Mouse (Mus musculus) stomach, embryonic 14.5 days (tissue): ENCODE results near the gene Pts. TPM values are rescaled to one million over a fixed set of nuclear protein-coding genes. Genes with fewer than 3 reads are reported as not detected.

Experiments
- ATAC-seq: fragments of 200-750 bp; cut with Nextera tagmentation; 2 replicates; pipeline ENCODE4 v1.8.0; 2017; ENCODE audit warnings: low read depth, moderate TSS enrichment; ENCODE audit not compliant: insufficient number of reproducible peaks, insufficient read depth, low FRiP score
- H3K27ac ChIP-seq: fragments of 300-500 bp; sonication (generic); 2 replicates; pipeline ENCODE4 v1.5.1; 2014; ENCODE audit warnings: mild to moderate bottlenecking, low read length, moderate library complexity, mixed read lengths
- H3K27me3 ChIP-seq: fragments of 300-500 bp; sonication (generic); 2 replicates; pipeline ENCODE4 v1.6.1; 2014; ENCODE audit warnings: low read length, control low read depth, mixed read lengths; ENCODE audit not compliant: control insufficient read depth, insufficient read depth
- H3K36me3 ChIP-seq: fragments of 300-500 bp; sonication (generic); 2 replicates; pipeline ENCODE4 v1.6.1; 2014; ENCODE audit warnings: mild to moderate bottlenecking, control low read depth, low read length, moderate library complexity, mixed read lengths; ENCODE audit not compliant: control insufficient read depth, insufficient read depth
- H3K4me1 ChIP-seq: fragments of 300-500 bp; sonication (generic); 2 replicates; pipeline ENCODE4 v1.6.1; 2014; ENCODE audit warnings: low read length, control low read depth, mixed read lengths; ENCODE audit not compliant: control insufficient read depth, insufficient read depth
- H3K4me2 ChIP-seq: fragments of 300-500 bp; sonication (generic); replicated peaks from 2 replicates; pipeline ENCODE4 v1.6.1; 2014; ENCODE audit warnings: low read depth, low read length, control low read depth
- H3K4me3 ChIP-seq: fragments of 300-500 bp; sonication (generic); 2 replicates; pipeline ENCODE4 v1.5.1; 2014; ENCODE audit warnings: low read depth, low read length, control low read depth
- H3K9ac ChIP-seq: fragments of 300-500 bp; sonication (generic); replicated peaks from 2 replicates; pipeline ENCODE4 v1.6.1; 2014; ENCODE audit warnings: low read depth, mild to moderate bottlenecking, control low read depth, low read length, moderate library complexity, mixed read lengths
- H3K9me3 ChIP-seq: fragments of 300-500 bp; sonication (generic); 2 replicates; pipeline ENCODE4 v1.6.1; 2016; ENCODE audit warnings: low read depth, low read length, control low read depth; ENCODE audit not compliant: control insufficient read depth
- WGBS: fragments of 180-500 bp; shearing (Covaris S2); extraction: QIAGEN DNeasy Blood & Tissue Kit; methylation state at CpG from one replicate; pipeline ENCODE4 v1.1.7; 2014; 5-methylcytosine and 5-hydroxymethylcytosine counted together
- polyA plus RNA-seq: library from polyadenylated mRNA; unstranded; fragments of >200 nt; fragmentation: Nextera tagmentation; extraction: Ambion mirVana; gene quantifications from 2 replicates; pipeline ENCODE4 v1.2.1, GENCODE M21; 2014

Gene Pts
- polyA plus RNA-seq, 1 experiment from 2014 or later: 96.7 TPM

DNA sequence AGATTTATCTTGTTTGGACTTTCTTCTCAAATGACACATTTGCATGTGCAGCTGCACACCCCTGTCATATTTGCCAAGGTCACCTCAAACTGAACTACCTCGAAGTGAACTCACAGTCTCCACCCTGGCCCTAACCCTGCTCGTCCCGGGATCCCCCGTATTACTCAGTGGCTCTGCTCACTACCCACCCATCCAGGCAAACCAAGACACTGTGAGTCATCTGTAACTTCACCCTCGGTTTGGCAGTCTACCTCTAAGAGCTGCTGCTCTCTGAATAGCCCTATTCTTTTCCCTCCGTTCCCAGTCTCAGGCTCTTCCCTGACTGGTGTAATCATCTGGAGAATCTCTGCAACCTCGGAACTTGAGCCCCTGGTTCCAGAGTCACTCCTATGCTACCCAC is 51.9 kb downstream of the Pts start:
- no peaks in the 10 kb centered on the region for H3K9me3 ChIP-seq
- H3K27ac ChIP-seq: no peak overlapping the region
- WGBS: 64% methylated on average over 7 of the region's 7 CpGs
- no peak; the same call in 1 of the 2 replicates for ATAC-seq
- no peaks in the 10 kb centered on the region for H3K36me3 ChIP-seq
- peaks cover 9% of the 10 kb centered on the region; the same call in 1 of the 2 replicates for H3K4me1 ChIP-seq
- no peak overlapping the region for H3K9ac ChIP-seq
- no peak overlapping the region for H3K4me3 ChIP-seq
- H3K4me2 ChIP-seq: no peak overlapping the region
- H3K27me3 ChIP-seq: no peaks in the 10 kb centered on the region

DNA sequence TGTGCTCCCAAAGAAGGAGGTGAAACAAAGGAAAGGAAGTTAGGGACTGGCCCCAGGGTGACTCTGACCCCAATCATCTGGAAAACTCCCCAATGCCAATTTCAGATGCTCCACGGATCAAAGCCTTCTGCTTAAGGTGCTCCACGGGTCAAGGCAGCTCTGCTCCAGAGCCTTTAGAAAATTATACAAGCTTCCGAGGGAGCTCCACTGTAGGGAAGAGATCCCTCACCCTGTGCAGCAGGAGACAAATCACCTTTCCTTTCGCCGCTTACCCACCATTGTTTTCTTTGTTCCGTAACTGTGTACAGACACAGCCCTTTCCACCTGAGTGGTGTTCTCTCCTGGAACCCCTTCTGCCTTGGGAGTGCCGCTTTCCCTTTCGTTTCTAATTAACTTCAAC is 52.8 kb downstream of the Pts start:
- Histone ChIP-seq H3K9ac (no peak overlapping the region), H3K9me3 (no peaks in the 10 kb centered on the region), H3K27me3 (no peaks in the 10 kb centered on the region), H3K27ac (no peak overlapping the region), H3K4me3 (no peak overlapping the region), H3K36me3 (no peaks in the 10 kb centered on the region), H3K4me1 (peaks cover 9% of the 10 kb centered on the region; the same call in 1 of the 2 replicates), H3K4me2 (no peak overlapping the region)
- WGBS: 65% methylated on average over 8 of the region's 8 CpGs
- no peak for ATAC-seq

- ATAC-seq: no peak
- no peak overlapping the region for H3K27ac ChIP-seq
- no peaks in the 10 kb centered on the region for H3K36me3 ChIP-seq
- no peak overlapping the region for H3K4me2 ChIP-seq
- H3K4me1 ChIP-seq: peaks cover 9% of the 10 kb centered on the region; the same call in 1 of the 2 replicates
- H3K9ac ChIP-seq: no peak overlapping the region
- WGBS: 79% methylated on average over 7 of the region's 7 CpGs
- H3K9me3 ChIP-seq: no peaks in the 10 kb centered on the region
- H3K27me3 ChIP-seq: no peaks in the 10 kb centered on the region
- H3K4me3 ChIP-seq: no peak overlapping the region
These were observed 53.2 kb downstream of the Pts start for GRCm38 (mm10) chr9:50475318-50475717.

Other genes with a start within 250 kb of the Pts start
- 361 and 375 TPM in 2 replicates for gene Rpl10-ps3, start 183.8 kb downstream of the Pts start, polyA plus RNA-seq
- 2.4 and 4.8 TPM in 2 replicates for gene Plet1, start 34.2 kb downstream of the Pts start, polyA plus RNA-seq
- gene Il18, start 26.1 kb upstream of the Pts start, polyA plus RNA-seq: 7.9 and 9.1 TPM in 2 replicates
- gene Bco2, start 26.5 kb upstream of the Pts start, polyA plus RNA-seq: 0.26 and 0.42 TPM in 2 replicates
- gene Tex12, start 32.6 kb upstream of the Pts start, polyA plus RNA-seq: not detected in 2 replicates
- gene Sdhd, start 75.1 kb upstream of the Pts start, polyA plus RNA-seq: 295 and 307 TPM in 2 replicates
- gene Timm8b, start 75.2 kb upstream of the Pts start, polyA plus RNA-seq: 272 and 288 TPM in 2 replicates
- gene Pih1d2, start 88.6 kb upstream of the Pts start, polyA plus RNA-seq: 4.7 and 5.4 TPM in 2 replicates
- gene Nkapd1, start 88.7 kb upstream of the Pts start, polyA plus RNA-seq: 26.2 and 29.5 TPM in 2 replicates
- gene Dlat, start 131.1 kb upstream of the Pts start, polyA plus RNA-seq: 47.9 and 51.5 TPM in 2 replicates
- gene Dixdc1, start 210.8 kb upstream of the Pts start, polyA plus RNA-seq: 11.4 and 12.7 TPM in 2 replicates
- gene 2310030G06Rik, start 217.8 kb upstream of the Pts start, polyA plus RNA-seq: 12.3 and 13.0 TPM in 2 replicates
- 43.7 and 47.9 TPM in 2 replicates for gene Cryab, start 222.6 kb upstream of the Pts start, polyA plus RNA-seq
- gene Hspb2, start 223.6 kb upstream of the Pts start, polyA plus RNA-seq: 1.5 and 3.2 TPM in 2 replicates
- gene Fdxacb1, start 239.5 kb upstream of the Pts start, polyA plus RNA-seq: 13.7 and 14.0 TPM in 2 replicates
- 38.9 and 46.1 TPM in 2 replicates for gene Alg9, start 246.3 kb upstream of the Pts start, polyA plus RNA-seq
- gene 1110032A03Rik, start 246.8 kb upstream of the Pts start, polyA plus RNA-seq: 34.4 and 37.8 TPM in 2 replicates